Mouse (Mus musculus): ENCODE data around the gene Pdcd1lg2. TPM values are rescaled to one million over a fixed set of nuclear protein-coding genes. Genes with fewer than 3 reads are reported as not detected.

Pdcd1lg2 gene
- not detected for polyA plus RNA-seq (2012; fragmentation: generic; extraction: Trizol)

- Histone ChIP-seq H3K4me2 (ENCODE audit: low read depth) (no peak within 1 kb of the TSS), H3K79me2 (ENCODE audit: control insufficient read depth, insufficient read depth) (no peaks in the 10 kb centered on the region), H3K4me3 (no peak within 1 kb of the TSS), H3K27me3 (ENCODE audit: control insufficient read depth, insufficient read depth, insufficient read length) (peaks cover 11% of the 10 kb centered on the region), H3K36me3 (ENCODE audit: control insufficient read depth, insufficient read depth) (no peaks in the 10 kb centered on the region), H3ac (ENCODE audit: control insufficient read depth, insufficient read length) (no peak within 1 kb of the TSS)
- TF ChIP-seq POLR2AphosphoS2 (IDR thresholded peaks at IDR 0.05; ENCODE audit: insufficient read length, low read depth), result no peak
- no peak for TF ChIP-seq USF1 (IDR thresholded peaks at IDR 0.05; ENCODE audit: low read depth)
- TF ChIP-seq MAX (IDR thresholded peaks at IDR 0.05; ENCODE audit: low read depth), result no peak
- no peak for TF ChIP-seq TCF3 (IDR thresholded peaks at IDR 0.05; ENCODE audit: insufficient read length, low read depth)
- no peak for TF ChIP-seq MYOD1 (IDR thresholded peaks at IDR 0.05; ENCODE audit: control insufficient read depth in 1 of 3, insufficient read length in 2 of 3, low read depth in 2 of 3)
- TF ChIP-seq SRF (IDR thresholded peaks at IDR 0.05; ENCODE audit: control insufficient read depth, insufficient read length, low read depth), result no peak
- TF ChIP-seq POLR2A (IDR thresholded peaks at IDR 0.05; ENCODE audit: insufficient read length, low read depth), result no peak
- TF ChIP-seq CEBPB (IDR thresholded peaks at IDR 0.05; ENCODE audit: insufficient read depth, poor library complexity, severe bottlenecking), result no peak
- TF ChIP-seq E2F4 (IDR thresholded peaks at IDR 0.05; ENCODE audit: insufficient read depth), result no peak
- no peak for TF ChIP-seq REST (IDR thresholded peaks at IDR 0.05; ENCODE audit: insufficient read depth, insufficient read length)
- TF ChIP-seq TCF12 (IDR thresholded peaks at IDR 0.05; ENCODE audit: insufficient read depth, poor library complexity, severe bottlenecking), result no peak
- no peak for TF ChIP-seq MYOG (IDR thresholded peaks at IDR 0.05; ENCODE audit: control insufficient read depth in 1 of 3, insufficient read depth in 1 of 3, insufficient read length in 2 of 3, low read depth in 2 of 3)
These were observed at the start of gene Pdcd1lg2 for GRCm38 (mm10) chr19:29410619-29411018. Pdcd1lg2 (plus strand) TSS chr19:29410919.

GRCm38 (mm10) chr19:29361468-29362130 is 49.1 kb upstream of the Pdcd1lg2 start:
- Histone ChIP-seq H3K36me3 (ENCODE audit: control insufficient read depth, insufficient read depth) (no peaks in the 10 kb centered on the region), H3K4me3 (peak overlapping the region; percentile 33), H3K79me2 (ENCODE audit: control insufficient read depth, insufficient read depth) (no peaks in the 10 kb centered on the region), H3K4me2 (ENCODE audit: low read depth) (peak overlapping the region; percentile 82), H3ac (ENCODE audit: control insufficient read depth, insufficient read length) (peak overlapping the region; percentile 35), H3K27me3 (ENCODE audit: control insufficient read depth, insufficient read depth, insufficient read length) (no peaks in the 10 kb centered on the region)
- TF ChIP-seq CEBPB (IDR thresholded peaks at IDR 0.05; ENCODE audit: insufficient read depth, poor library complexity, severe bottlenecking) (no peak), SRF (IDR thresholded peaks at IDR 0.05; ENCODE audit: control insufficient read depth, insufficient read length, low read depth) (no peak), TCF3 (IDR thresholded peaks at IDR 0.05; ENCODE audit: insufficient read length, low read depth) (no peak), MYOD1 (IDR thresholded peaks at IDR 0.05; ENCODE audit: control insufficient read depth in 1 of 3, insufficient read length in 2 of 3, low read depth in 2 of 3) (no peak), TCF12 (IDR thresholded peaks at IDR 0.05; ENCODE audit: insufficient read depth, poor library complexity, severe bottlenecking) (no peak), MAX (IDR thresholded peaks at IDR 0.05; ENCODE audit: low read depth) (no peak), REST (IDR thresholded peaks at IDR 0.05; ENCODE audit: insufficient read depth, insufficient read length) (no peak), POLR2A (IDR thresholded peaks at IDR 0.05; ENCODE audit: insufficient read length, low read depth) (peak; percentile 89), E2F4 (IDR thresholded peaks at IDR 0.05; ENCODE audit: insufficient read depth) (no peak), USF1 (IDR thresholded peaks at IDR 0.05; ENCODE audit: low read depth) (no peak), MYOG (IDR thresholded peaks at IDR 0.05; ENCODE audit: control insufficient read depth in 1 of 3, insufficient read depth in 1 of 3, insufficient read length in 2 of 3, low read depth in 2 of 3) (peak in 1 of 3 experiments; percentile 44), POLR2AphosphoS2 (IDR thresholded peaks at IDR 0.05; ENCODE audit: insufficient read length, low read depth) (peak; percentile 82)

GRCm38 (mm10) chr19:29362173-29362930 is 48.4 kb upstream of the Pdcd1lg2 start:
- no peaks in the 10 kb centered on the region for H3K79me2 ChIP-seq (ENCODE audit: control insufficient read depth, insufficient read depth)
- H3K4me2 ChIP-seq (ENCODE audit: low read depth), result peak overlapping the region; percentile 82
- H3ac ChIP-seq (ENCODE audit: control insufficient read depth, insufficient read length), result peak overlapping the region; percentile 35
- H3K4me3 ChIP-seq, result peak overlapping the region; percentile 33
- TF ChIP-seq CEBPB (IDR thresholded peaks at IDR 0.05; ENCODE audit: insufficient read depth, poor library complexity, severe bottlenecking) (no peak), REST (IDR thresholded peaks at IDR 0.05; ENCODE audit: insufficient read depth, insufficient read length) (no peak), TCF3 (IDR thresholded peaks at IDR 0.05; ENCODE audit: insufficient read length, low read depth) (no peak), USF1 (IDR thresholded peaks at IDR 0.05; ENCODE audit: low read depth) (no peak), POLR2A (IDR thresholded peaks at IDR 0.05; ENCODE audit: insufficient read length, low read depth) (no peak), MYOG (IDR thresholded peaks at IDR 0.05; ENCODE audit: control insufficient read depth in 1 of 3, insufficient read depth in 1 of 3, insufficient read length in 2 of 3, low read depth in 2 of 3) (no peak), MYOD1 (IDR thresholded peaks at IDR 0.05; ENCODE audit: control insufficient read depth in 1 of 3, insufficient read length in 2 of 3, low read depth in 2 of 3) (no peak), SRF (IDR thresholded peaks at IDR 0.05; ENCODE audit: control insufficient read depth, insufficient read length, low read depth) (no peak), TCF12 (IDR thresholded peaks at IDR 0.05; ENCODE audit: insufficient read depth, poor library complexity, severe bottlenecking) (no peak), E2F4 (IDR thresholded peaks at IDR 0.05; ENCODE audit: insufficient read depth) (no peak)
- no peaks in the 10 kb centered on the region for H3K36me3 ChIP-seq (ENCODE audit: control insufficient read depth, insufficient read depth)
- H3K27me3 ChIP-seq (ENCODE audit: control insufficient read depth, insufficient read depth, insufficient read length), result no peaks in the 10 kb centered on the region

GRCm38 (mm10) chr19:29363557-29363956 is 47.2 kb upstream of the Pdcd1lg2 start:
- Histone ChIP-seq H3ac (ENCODE audit: control insufficient read depth, insufficient read length) (no peak overlapping the region), H3K4me2 (ENCODE audit: low read depth) (no peak overlapping the region), H3K4me3 (no peak overlapping the region), H3K27me3 (ENCODE audit: control insufficient read depth, insufficient read depth, insufficient read length) (no peaks in the 10 kb centered on the region), H3K36me3 (ENCODE audit: control insufficient read depth, insufficient read depth) (no peaks in the 10 kb centered on the region), H3K79me2 (ENCODE audit: control insufficient read depth, insufficient read depth) (no peaks in the 10 kb centered on the region)
- no peak for TF ChIP-seq POLR2A (IDR thresholded peaks at IDR 0.05; ENCODE audit: insufficient read length, low read depth)
- no peak for TF ChIP-seq REST (IDR thresholded peaks at IDR 0.05; ENCODE audit: insufficient read depth, insufficient read length)
- no peak for TF ChIP-seq TCF3 (IDR thresholded peaks at IDR 0.05; ENCODE audit: insufficient read length, low read depth)
- no peak for TF ChIP-seq MAX (IDR thresholded peaks at IDR 0.05; ENCODE audit: low read depth)
- TF ChIP-seq POLR2AphosphoS2 (IDR thresholded peaks at IDR 0.05; ENCODE audit: insufficient read length, low read depth), result no peak
- TF ChIP-seq E2F4 (IDR thresholded peaks at IDR 0.05; ENCODE audit: insufficient read depth), result no peak
- TF ChIP-seq MYOD1 (IDR thresholded peaks at IDR 0.05; ENCODE audit: control insufficient read depth in 1 of 3, insufficient read length in 2 of 3, low read depth in 2 of 3), result no peak
- no peak for TF ChIP-seq CEBPB (IDR thresholded peaks at IDR 0.05; ENCODE audit: insufficient read depth, poor library complexity, severe bottlenecking)
- TF ChIP-seq USF1 (IDR thresholded peaks at IDR 0.05; ENCODE audit: low read depth), result no peak
- TF ChIP-seq MYOG (IDR thresholded peaks at IDR 0.05; ENCODE audit: control insufficient read depth in 1 of 3, insufficient read depth in 1 of 3, insufficient read length in 2 of 3, low read depth in 2 of 3), result no peak
